Mouse (Mus musculus) cerebellum, postnatal 14 days (tissue): Measurements from ENCODE around the gene Apba2.
A peak's percentile ranks its signal among the peaks of the same experiment; 100 is the strongest.

Experiments
- DNase-seq, 2 experiments: peaks; one replicate each; pipeline ENCODE4 v3.0.0; 2021; ENCODE audit warnings: mixed read lengths in 2 of 2

Gene Apba2

GRCm38 (mm10) chr7:64659328-64659727 lies 157.8 kb downstream of the Apba2 start:
- no peak for DNase-seq

DNA sequence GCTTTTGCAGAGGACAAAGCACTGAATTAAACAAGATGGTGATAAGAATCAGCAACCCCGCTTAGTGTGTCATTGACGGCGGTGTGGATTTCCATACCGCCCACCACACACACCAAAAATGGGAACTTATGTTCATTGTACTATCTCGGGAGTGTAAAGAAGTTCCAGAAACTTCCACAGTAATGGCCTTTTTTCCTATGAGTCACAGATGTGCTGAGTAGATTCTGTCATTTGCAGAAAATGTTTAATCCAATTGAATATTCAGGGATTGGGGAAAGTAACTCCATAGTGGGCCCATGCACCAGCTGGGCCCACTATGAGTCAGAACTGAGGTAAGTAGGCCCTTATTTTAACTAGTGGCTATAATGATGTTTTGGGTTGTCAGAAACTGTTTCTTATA lies 161.0 kb downstream of the Apba2 start:
- no peak for DNase-seq

- no peak for DNase-seq
Measured at GRCm38 (mm10) chr7:64663600-64663999, 162.1 kb downstream of the Apba2 start.

DNA sequence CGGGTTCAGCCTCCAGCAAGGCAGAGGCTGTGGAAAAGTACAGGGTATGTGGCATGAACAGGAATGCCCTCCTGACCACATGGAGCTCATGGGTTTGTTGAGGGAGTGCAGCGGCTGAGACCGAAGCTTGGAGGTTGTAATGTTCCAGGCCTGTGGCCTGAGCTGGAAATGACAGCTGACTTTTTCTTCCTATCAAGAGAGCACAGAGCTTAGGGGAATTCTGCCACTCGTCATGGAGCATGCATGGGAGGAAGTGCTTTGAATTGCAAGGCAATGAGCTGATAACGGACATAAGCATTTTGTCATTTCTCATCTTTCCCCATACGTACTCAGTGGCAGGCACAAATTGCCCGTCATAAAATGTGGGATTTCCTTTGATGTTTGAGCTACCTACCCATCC lies 163.6 kb downstream of the Apba2 start:
- no peak for DNase-seq

GRCm38 (mm10) chr7:64665716-64666298 lies 164.3 kb downstream of the Apba2 start:
- no peak for DNase-seq

GRCm38 (mm10) chr7:64667959-64668358 lies 166.5 kb downstream of the Apba2 start:
- DNase-seq: no peak

- peak; percentile 41 to 63 for DNase-seq
Measured at GRCm38 (mm10) chr7:64679771-64680479, 178.4 kb downstream of the Apba2 start.

- no peak for DNase-seq
Measured at GRCm38 (mm10) chr7:64684893-64685292, 183.4 kb downstream of the Apba2 start.

- DNase-seq: peak; percentile 31 to 46
Measured at GRCm38 (mm10) chr7:64688115-64688817, 186.8 kb downstream of the Apba2 start.

GRCm38 (mm10) chr7:64691831-64692230 lies 190.3 kb downstream of the Apba2 start:
- DNase-seq: no peak

- no peak for DNase-seq
Measured at GRCm38 (mm10) chr7:64694937-64695336, 193.4 kb downstream of the Apba2 start.

- DNase-seq: no peak
Measured at GRCm38 (mm10) chr7:64696521-64697281, 195.2 kb downstream of the Apba2 start.

DNA sequence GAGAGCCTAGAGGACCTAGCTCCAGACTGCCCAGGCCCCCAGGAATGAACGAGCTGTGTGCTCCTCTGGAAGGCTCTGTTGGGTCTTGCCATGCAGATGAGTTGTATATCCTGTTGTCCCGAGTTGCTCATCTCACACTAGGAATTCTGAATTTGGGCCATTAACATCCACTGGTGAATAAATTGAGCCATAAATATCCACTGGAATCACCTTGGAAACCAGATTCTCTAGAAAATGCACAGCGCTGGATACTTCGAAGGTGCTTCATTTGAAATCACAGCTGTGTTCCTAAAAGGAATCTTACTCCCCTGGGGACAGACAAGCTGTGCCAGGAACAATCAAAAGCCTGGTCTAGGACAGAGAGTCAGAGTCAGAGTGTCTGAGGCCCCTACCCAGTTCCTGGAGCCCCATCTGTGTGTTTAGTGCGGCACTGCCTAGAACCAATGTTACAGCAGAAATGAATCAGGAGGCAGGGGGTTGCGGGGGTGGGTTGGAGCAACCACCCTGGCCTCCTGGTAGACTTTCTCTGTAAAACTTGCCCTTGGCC lies 196.4 kb downstream of the Apba2 start:
- DNase-seq: no peak

DNA sequence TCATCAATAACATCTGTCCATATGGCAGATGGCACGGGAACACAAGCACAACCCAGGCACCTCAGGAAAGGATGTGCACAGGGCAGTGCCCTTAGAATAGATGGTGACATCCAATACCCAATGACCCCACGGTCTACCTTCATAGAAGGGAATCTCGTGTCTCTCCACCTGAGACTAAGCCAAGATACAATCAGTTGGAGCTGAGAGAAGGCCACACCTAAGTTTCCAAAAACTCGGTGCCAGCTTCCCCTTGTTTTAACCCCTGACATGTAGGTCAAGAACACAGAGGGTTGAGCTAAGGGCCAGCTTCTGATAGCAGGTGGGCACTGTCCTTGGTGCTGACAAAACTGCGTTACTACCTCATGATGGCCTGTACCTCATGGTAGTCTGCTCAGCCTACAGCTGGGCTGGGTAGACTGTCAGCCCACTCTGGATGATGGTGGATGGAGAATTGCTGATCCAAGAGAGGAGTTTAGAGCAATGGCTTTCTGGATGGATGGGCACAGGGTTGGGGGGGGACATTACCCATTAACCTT lies 202.6 kb downstream of the Apba2 start:
- DNase-seq: no peak

- DNase-seq: no peak
Measured at GRCm38 (mm10) chr7:64708176-64708575, 206.7 kb downstream of the Apba2 start.

DNA sequence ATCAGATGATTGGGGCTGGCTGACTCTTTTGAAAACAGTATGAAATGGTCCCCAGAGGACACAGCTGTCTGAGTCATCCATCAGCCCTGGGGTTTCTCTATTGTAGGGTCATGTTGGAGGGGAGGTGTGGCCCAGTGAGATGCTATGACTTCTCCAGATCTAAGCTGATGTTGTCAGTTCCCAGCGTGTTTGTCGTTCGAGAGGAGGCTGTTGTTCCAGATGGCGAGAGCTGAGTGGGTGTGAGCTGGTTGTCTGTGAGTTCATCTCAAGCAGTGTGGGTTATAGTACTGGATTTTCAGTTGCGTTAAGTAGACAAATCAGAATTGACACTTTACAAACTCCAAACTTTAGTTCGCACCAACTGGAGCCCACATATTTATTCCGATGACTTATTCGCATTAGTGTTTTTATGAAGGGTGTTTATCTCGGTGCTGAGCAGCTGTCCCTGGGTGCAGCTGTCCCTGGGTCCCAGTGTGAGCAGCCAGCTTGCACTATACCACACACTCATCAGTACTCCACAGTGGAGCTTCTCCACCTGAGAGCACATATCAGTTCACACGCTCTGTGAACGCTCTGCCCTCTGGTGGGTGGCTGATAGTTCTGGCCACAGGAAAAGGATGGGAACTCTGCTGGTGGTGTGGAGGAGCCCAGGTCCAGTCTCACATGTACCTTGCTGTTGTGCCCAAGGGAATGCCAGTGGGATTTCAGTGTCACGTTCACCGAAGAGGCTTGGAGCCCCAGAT lies 208.2 kb downstream of the Apba2 start:
- DNase-seq: peak; percentile 75 to 77

GRCm38 (mm10) chr7:64716286-64716685 lies 214.8 kb downstream of the Apba2 start:
- no peak for DNase-seq

- no peak for DNase-seq
Measured at GRCm38 (mm10) chr7:64723313-64723712, 221.8 kb downstream of the Apba2 start.

DNA sequence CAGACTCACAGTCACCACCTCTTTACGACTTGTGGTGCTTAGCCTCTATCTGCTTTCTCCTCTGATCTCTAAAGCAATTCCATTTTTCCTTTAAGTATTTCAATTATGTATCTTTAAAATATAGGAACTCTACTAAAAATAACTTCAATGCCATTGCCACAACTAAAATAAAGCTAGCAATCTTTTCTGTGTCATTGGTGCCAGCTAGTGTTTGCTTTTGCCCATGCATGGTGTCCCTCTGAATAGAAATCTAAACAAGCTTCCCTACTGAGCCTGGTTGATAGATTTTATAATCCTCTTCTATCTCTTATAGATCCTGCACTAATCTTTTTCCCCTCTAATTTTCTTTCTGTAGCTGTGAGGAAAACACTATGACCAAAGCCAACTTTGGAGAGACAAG lies 222.9 kb downstream of the Apba2 start:
- no peak for DNase-seq

GRCm38 (mm10) chr7:64725967-64726695 lies 224.6 kb downstream of the Apba2 start:
- DNase-seq: peak; percentile 59 to 64

- DNase-seq: peak; percentile 89 to 94
Measured at GRCm38 (mm10) chr7:64728181-64728591, 226.7 kb downstream of the Apba2 start.
